Mouse (Mus musculus) gastrocnemius, adult 2 months (tissue): ENCODE measurements around the gene Orc5. TPM values are rescaled to one million over a fixed set of nuclear protein-coding genes. Genes with fewer than 3 reads are reported as not detected.

Experiments
- DNase-seq: peaks from one replicate; pipeline ENCODE4 v3.0.0; 2022
- H3K27ac ChIP-seq: fragments of 200-600 bp; 2 replicates; pipeline ENCODE4 v1.8.1; 2022; ENCODE audit warnings: mild to moderate bottlenecking
- H3K4me3 ChIP-seq: fragments of 200-600 bp; 2 replicates; pipeline ENCODE4 v1.8.1; 2022; ENCODE audit warnings: mild to moderate bottlenecking, moderate library complexity
- CTCF ChIP-seq: fragments of 200-600 bp; IDR thresholded peaks from 2 replicates; pipeline ENCODE4 v1.8.1; 2022; ENCODE audit warnings: antibody characterized with exemption, mild to moderate bottlenecking, moderate library complexity
- intact Hi-C: fragments of 180-260 bp; cut with DNase I; formaldehyde crosslinking; loops from one replicate; pipeline ENCODE4 v1.15.1; 2025
- total RNA-seq, 2 experiments: library from RNA; stranded (reverse); gene quantifications; 2 replicates each; pipeline ENCODE4 v1.2.3; 2021

The Orc5 gene
- total RNA-seq, 2 experiments from 2014 or later = 7.1 to 8.7 TPM

GRCm38 (mm10) chr5:22452871-22453661 is 97.2 kb downstream of the Orc5 start:
- DNase-seq = no peak

GRCm38 (mm10) chr5:22452452-22452851 is 97.8 kb downstream of the Orc5 start:
- intact Hi-C loops = no loop called here
- no peak for DNase-seq
- TF ChIP-seq CTCF = no peak

More at GRCm38 (mm10) chr5:22452871-22453661, 97.2 kb downstream of the Orc5 start:
- no peak overlapping the region for H3K4me3 ChIP-seq
- intact Hi-C loops = no loop called here
- no peak for TF ChIP-seq CTCF
- H3K27ac ChIP-seq = no peak overlapping the region

GRCm38 (mm10) chr5:22451764-22452163 is 98.5 kb downstream of the Orc5 start:
- DNase-seq = no peak
- H3K4me3 ChIP-seq = no peak overlapping the region
- H3K27ac ChIP-seq = no peak overlapping the region
- no peak for TF ChIP-seq CTCF
- intact Hi-C loops = no loop called here

More at GRCm38 (mm10) chr5:22452452-22452851, 97.8 kb downstream of the Orc5 start:
- no peak overlapping the region for H3K27ac ChIP-seq
- H3K4me3 ChIP-seq = no peak overlapping the region

GRCm38 (mm10) chr5:22449492-22449891 is 100.7 kb downstream of the Orc5 start:
- H3K27ac ChIP-seq = no peak overlapping the region
- no peak for DNase-seq
- no peak overlapping the region for H3K4me3 ChIP-seq
- TF ChIP-seq CTCF = no peak
- intact Hi-C loops = no loop called here

Other genes with a start within 250 kb of the Orc5 start
- gene Reln, start 205.7 kb downstream of the Orc5 start, total RNA-seq = 1 to 10 TPM; 1.8 to 2.8 TPM
- gene Lhfpl3, start 195.6 kb upstream of the Orc5 start, total RNA-seq = not detected